Mouse (Mus musculus): Measurements from ENCODE around the gene Acy3.
"Not testable (repeated sequence)": the region's sequence is repeated elsewhere in the genome, so short reads cannot be mapped to it uniquely, and the experiment has no call there.

Gene Acy3

GRCm38 (mm10) chr19:3986334-3986733, at the start of gene Acy3:
Gene Acy3 (plus strand): TSS chr19:3986570.
- DNase-seq, result peak; percentile 93 to 96

GRCm38 (mm10) chr19:3942315-3942714, 44.1 kb upstream of the Acy3 start:
- DNase-seq, result no peak

GRCm38 (mm10) chr19:3942986-3943735, 43.2 kb upstream of the Acy3 start:
- peak; percentile 57 to 66 for DNase-seq

- peak; percentile 62 to 71 for DNase-seq
Measured at GRCm38 (mm10) chr19:3945872-3946564, 40.4 kb upstream of the Acy3 start.

GRCm38 (mm10) chr19:3946715-3947114, 39.7 kb upstream of the Acy3 start:
- peak; percentile 79 to 84 for DNase-seq

- no peak for DNase-seq
Measured at GRCm38 (mm10) chr19:3947813-3948212, 38.6 kb upstream of the Acy3 start.

GRCm38 (mm10) chr19:3948546-3948945, 37.8 kb upstream of the Acy3 start:
- no peak for DNase-seq

GRCm38 (mm10) chr19:3950331-3950730, 36.0 kb upstream of the Acy3 start:
- no peak for DNase-seq

GRCm38 (mm10) chr19:3951461-3951860, 34.9 kb upstream of the Acy3 start:
- DNase-seq, result no peak

- DNase-seq, result no peak
Measured at GRCm38 (mm10) chr19:3952099-3952498, 34.3 kb upstream of the Acy3 start.

GRCm38 (mm10) chr19:3955033-3955432, 31.3 kb upstream of the Acy3 start:
- no peak for DNase-seq

GRCm38 (mm10) chr19:3955804-3956203, 30.6 kb upstream of the Acy3 start:
- no peak for DNase-seq

- DNase-seq, result not testable (repeated sequence)
Measured at GRCm38 (mm10) chr19:3957296-3958036, 28.9 kb upstream of the Acy3 start.

- DNase-seq, result no peak
Measured at GRCm38 (mm10) chr19:3958470-3958869, 27.9 kb upstream of the Acy3 start, which contains the start of gene Aldh3b3. Gene Aldh3b3 (plus strand): TSS chr19:3958645.

GRCm38 (mm10) chr19:3959030-3959429, 27.3 kb upstream of the Acy3 start:
- DNase-seq, result no peak

- DNase-seq, result no peak
Measured at GRCm38 (mm10) chr19:3960211-3960610, 26.2 kb upstream of the Acy3 start.

GRCm38 (mm10) chr19:3961805-3962204, 24.6 kb upstream of the Acy3 start:
- not testable (repeated sequence) for DNase-seq

GRCm38 (mm10) chr19:3962469-3962868, 23.9 kb upstream of the Acy3 start:
- peak; percentile 70 to 78 for DNase-seq

- DNase-seq, result no peak
Measured at GRCm38 (mm10) chr19:3964030-3964429, 22.3 kb upstream of the Acy3 start.

GRCm38 (mm10) chr19:3966330-3967075, 19.9 kb upstream of the Acy3 start:
- no peak for DNase-seq

GRCm38 (mm10) chr19:3967258-3967657, 19.1 kb upstream of the Acy3 start:
- no peak for DNase-seq

- DNase-seq, result no peak
Measured at GRCm38 (mm10) chr19:3972229-3972628, 14.1 kb upstream of the Acy3 start, which contains the start of gene Aldh3b2. Gene Aldh3b2 (plus strand): TSS chr19:3972328.

GRCm38 (mm10) chr19:3974608-3975007, 11.8 kb upstream of the Acy3 start:
- DNase-seq, result not testable (repeated sequence)

Measured in kidney, postnatal 4 days (tissue).